Mouse (Mus musculus): Measurements from ENCODE around the gene Jade2. TPM values are rescaled to one million over a fixed set of nuclear protein-coding genes. Genes with fewer than 3 reads are reported as not detected.

Jade2 gene
- total and polyA plus RNA-seq, 2 experiments from 2014 or later, result 0.95 to 3.7 TPM

DNA sequence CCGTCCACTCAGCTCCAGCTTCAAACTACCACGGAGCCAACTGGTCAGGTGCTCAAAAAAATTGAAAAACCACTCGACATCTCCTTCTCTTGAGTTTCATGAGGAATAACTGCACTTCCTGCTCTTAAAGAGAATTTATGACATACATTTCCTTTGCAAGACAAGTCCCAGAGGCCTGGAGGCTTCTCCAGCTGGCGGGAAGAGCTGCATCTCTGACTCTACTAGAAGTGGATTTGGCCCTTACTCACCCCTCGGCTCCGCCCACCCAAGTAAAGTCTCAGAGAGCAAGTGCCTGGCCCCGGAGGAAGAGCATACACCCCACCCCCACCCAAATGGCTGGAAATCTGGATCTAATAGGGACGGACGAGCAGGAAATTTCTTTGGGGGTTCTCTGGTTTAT is 16.3 kb downstream of the Jade2 start:
- no peak overlapping the region for H3K9ac ChIP-seq (replicated peaks; ENCODE audit: low read length, poor library complexity, severe bottlenecking)
- TF ChIP-seq CTCF (IDR thresholded peaks at IDR 0.05), result no peak
- no peaks in the 10 kb centered on the region; the same call in 1 of the 2 replicates for H3K4me1 ChIP-seq (ENCODE audit: insufficient read depth, low read length)
- no peak overlapping the region for H3K4me2 ChIP-seq (ENCODE audit: low read depth, low read length, poor library complexity, severe bottlenecking)
- H3K27ac ChIP-seq (ENCODE audit: low read depth, low read length), result no peak overlapping the region
- H3K9me3 ChIP-seq (ENCODE audit: low read length), result no peaks in the 10 kb centered on the region
- no peaks in the 10 kb centered on the region for H3K27me3 ChIP-seq (ENCODE audit: insufficient read depth, low read length)
- 78% methylated on average over 9 of the region's 9 CpGs for WGBS
- no peak overlapping the region for H3K4me3 ChIP-seq (ENCODE audit: low read depth, low read length)
- DNase-seq (ENCODE audit: low spot score), result no peak
- no peak for ATAC-seq (ENCODE audit: low FRiP score)
- no peaks in the 10 kb centered on the region for H3K36me3 ChIP-seq (ENCODE audit: insufficient read depth, low read length)

- ATAC-seq (ENCODE audit: low FRiP score) (no peak), DNase-seq (ENCODE audit: low spot score) (no peak)
- H3K4me3 ChIP-seq (ENCODE audit: low read depth, low read length), result no peak overlapping the region
- H3K4me1 ChIP-seq (ENCODE audit: insufficient read depth, low read length), result no peaks in the 10 kb centered on the region; the same call in 1 of the 2 replicates
- H3K36me3 ChIP-seq (ENCODE audit: insufficient read depth, low read length), result no peaks in the 10 kb centered on the region
- TF ChIP-seq CTCF (IDR thresholded peaks at IDR 0.05), result no peak
- H3K4me2 ChIP-seq (ENCODE audit: low read depth, low read length, poor library complexity, severe bottlenecking), result no peak overlapping the region
- H3K9ac ChIP-seq (replicated peaks; ENCODE audit: low read length, poor library complexity, severe bottlenecking), result no peak overlapping the region
- 92% methylated on average over 9 of the region's 9 CpGs for WGBS
- no peaks in the 10 kb centered on the region for H3K9me3 ChIP-seq (ENCODE audit: low read length)
- H3K27ac ChIP-seq (ENCODE audit: low read depth, low read length), result no peak overlapping the region
- H3K27me3 ChIP-seq (ENCODE audit: insufficient read depth, low read length), result no peaks in the 10 kb centered on the region
Observed at GRCm38 (mm10) chr11:51840657-51841056, 16.8 kb downstream of the Jade2 start.

GRCm38 (mm10) chr11:51839973-51840372 is 17.5 kb downstream of the Jade2 start:
- H3K27me3 ChIP-seq (ENCODE audit: insufficient read depth, low read length), result no peaks in the 10 kb centered on the region
- H3K9ac ChIP-seq (replicated peaks; ENCODE audit: low read length, poor library complexity, severe bottlenecking), result no peak overlapping the region
- 94% methylated on average over 11 of the region's 11 CpGs for WGBS
- no peaks in the 10 kb centered on the region for H3K36me3 ChIP-seq (ENCODE audit: insufficient read depth, low read length)
- DNase-seq (ENCODE audit: low spot score) (no peak), ATAC-seq (ENCODE audit: low FRiP score) (no peak)
- TF ChIP-seq CTCF (IDR thresholded peaks at IDR 0.05), result no peak
- H3K4me3 ChIP-seq (ENCODE audit: low read depth, low read length), result no peak overlapping the region
- no peak overlapping the region for H3K4me2 ChIP-seq (ENCODE audit: low read depth, low read length, poor library complexity, severe bottlenecking)
- no peaks in the 10 kb centered on the region for H3K9me3 ChIP-seq (ENCODE audit: low read length)
- H3K4me1 ChIP-seq (ENCODE audit: insufficient read depth, low read length), result no peaks in the 10 kb centered on the region; the same call in 1 of the 2 replicates
- H3K27ac ChIP-seq (ENCODE audit: low read depth, low read length), result no peak overlapping the region

DNA sequence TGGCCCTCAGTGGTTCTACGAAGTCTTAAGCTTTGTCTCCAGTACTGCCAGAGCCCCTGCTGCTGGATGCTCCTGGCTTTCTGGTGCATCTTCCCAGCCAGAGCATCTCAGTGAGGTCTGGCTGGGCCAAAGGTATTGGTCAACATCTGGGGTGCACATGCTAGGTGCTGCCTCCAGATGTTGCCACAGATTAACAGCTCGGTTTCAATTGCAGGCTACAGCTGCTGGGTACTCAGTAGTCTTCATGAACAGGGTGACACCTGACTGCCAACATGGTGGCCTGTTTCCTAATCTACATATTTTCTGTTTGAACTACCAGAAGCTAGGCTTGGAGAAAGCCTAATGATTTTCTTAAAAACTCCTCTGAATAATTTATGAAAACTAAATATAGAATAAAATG is 18.3 kb downstream of the Jade2 start:
- H3K9me3 ChIP-seq (ENCODE audit: low read length), result no peaks in the 10 kb centered on the region
- WGBS, result 73% methylated on average over 2 of the region's 2 CpGs
- no peak overlapping the region for H3K27ac ChIP-seq (ENCODE audit: low read depth, low read length)
- ATAC-seq (ENCODE audit: low FRiP score), result no peak
- no peak overlapping the region for H3K9ac ChIP-seq (replicated peaks; ENCODE audit: low read length, poor library complexity, severe bottlenecking)
- no peak overlapping the region for H3K4me3 ChIP-seq (ENCODE audit: low read depth, low read length)
- H3K27me3 ChIP-seq (ENCODE audit: insufficient read depth, low read length), result no peaks in the 10 kb centered on the region
- no peak for TF ChIP-seq CTCF (IDR thresholded peaks at IDR 0.05)
- H3K4me2 ChIP-seq (ENCODE audit: low read depth, low read length, poor library complexity, severe bottlenecking), result no peak overlapping the region
- H3K36me3 ChIP-seq (ENCODE audit: insufficient read depth, low read length), result no peaks in the 10 kb centered on the region
- H3K4me1 ChIP-seq (ENCODE audit: insufficient read depth, low read length), result no peaks in the 10 kb centered on the region; the same call in 1 of the 2 replicates
- DNase-seq (ENCODE audit: low spot score), result no peak

GRCm38 (mm10) chr11:51837164-51838153 is 20.0 kb downstream of the Jade2 start:
- 70% methylated on average over 8 of the region's 8 CpGs for WGBS
- DNase-seq (ENCODE audit: low spot score), result peak; percentile 46
- no peak for TF ChIP-seq CTCF (IDR thresholded peaks at IDR 0.05)

DNA sequence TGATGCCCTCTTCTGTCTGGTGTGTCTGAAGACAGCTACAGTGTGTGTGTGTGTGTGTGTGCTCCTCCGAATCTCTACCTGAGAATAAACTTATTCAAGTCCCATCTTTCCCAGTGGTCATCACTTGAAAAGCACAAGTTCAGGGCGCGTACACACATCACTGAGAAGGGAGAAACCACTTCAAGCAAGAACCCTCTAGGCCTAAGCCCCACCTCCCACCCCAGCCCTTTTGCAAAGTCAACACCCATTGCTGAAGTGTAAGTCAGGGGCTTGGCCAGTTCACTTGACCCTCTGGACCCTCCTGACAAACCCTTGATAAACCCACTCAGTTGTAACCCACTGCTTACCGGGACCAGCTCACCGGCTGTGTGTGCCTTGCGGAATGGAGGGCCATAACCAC is 20.9 kb downstream of the Jade2 start:
- DNase-seq (ENCODE audit: low spot score), result no peak
- no peak for TF ChIP-seq CTCF (IDR thresholded peaks at IDR 0.05)
- Histone ChIP-seq H3K4me2 (ENCODE audit: low read depth, low read length, poor library complexity, severe bottlenecking) (no peak overlapping the region), H3K27me3 (ENCODE audit: insufficient read depth, low read length) (no peaks in the 10 kb centered on the region), H3K9ac (replicated peaks; ENCODE audit: low read length, poor library complexity, severe bottlenecking) (no peak overlapping the region), H3K4me1 (ENCODE audit: insufficient read depth, low read length) (no peaks in the 10 kb centered on the region), H3K36me3 (ENCODE audit: insufficient read depth, low read length) (no peaks in the 10 kb centered on the region), H3K27ac (ENCODE audit: low read depth, low read length) (no peak overlapping the region), H3K9me3 (ENCODE audit: low read length) (no peaks in the 10 kb centered on the region), H3K4me3 (ENCODE audit: low read depth, low read length) (no peak overlapping the region)
- 86% methylated on average over 6 of the region's 6 CpGs for WGBS
- ATAC-seq (ENCODE audit: low FRiP score), result no peak

More at GRCm38 (mm10) chr11:51837164-51838153, 20.0 kb downstream of the Jade2 start:
- no peak overlapping the region for H3K9ac ChIP-seq (replicated peaks; ENCODE audit: low read length, poor library complexity, severe bottlenecking)
- no peaks in the 10 kb centered on the region for H3K9me3 ChIP-seq (ENCODE audit: low read length)
- H3K27me3 ChIP-seq (ENCODE audit: insufficient read depth, low read length), result no peaks in the 10 kb centered on the region
- H3K4me2 ChIP-seq (ENCODE audit: low read depth, low read length, poor library complexity, severe bottlenecking), result no peak overlapping the region
- no peaks in the 10 kb centered on the region for H3K36me3 ChIP-seq (ENCODE audit: insufficient read depth, low read length)
- no peak overlapping the region for H3K4me3 ChIP-seq (ENCODE audit: low read depth, low read length)
- no peak for ATAC-seq (ENCODE audit: low FRiP score)
- H3K27ac ChIP-seq (ENCODE audit: low read depth, low read length), result no peak overlapping the region
- no peaks in the 10 kb centered on the region for H3K4me1 ChIP-seq (ENCODE audit: insufficient read depth, low read length)
